Mouse (Mus musculus) MEL (cell line): ENCODE measurements at regions not wholly inside any gene's neighbourhood (a gene's known extent, or its start where the extent isn't known, plus 50 kb on each side); places are given as distances from the start of the nearest gene placed in this dataset.

Source experiments
- DNase-seq: peaks from one replicate; pipeline ENCODE4 v3.0.0; 2011; ENCODE audit warnings: low read depth, low spot score
- H3K27ac ChIP-seq: 2 replicates; pipeline ENCODE4 v1.5.1; 2012; ENCODE audit warnings: low read depth, mild to moderate bottlenecking, control low read depth, low read length, moderate library complexity; ENCODE audit not compliant: control insufficient read depth
- H3K27me3 ChIP-seq, 2 experiments: fragments of 150-350 bp in 1 of 2; sonication (generic) in 1 of 2; 2 replicates each; pipeline ENCODE4 v1.6.1; 2012; ENCODE audit warnings: low read length in 2 of 2, mild to moderate bottlenecking in 2 of 2, improper control_type of control experiment in 1 of 2, moderate library complexity in 1 of 2; ENCODE audit not compliant: insufficient read depth in 2 of 2, control insufficient read depth in 1 of 2
- H3K36me3 ChIP-seq, 2 experiments: 2 replicates each; pipeline ENCODE4 v1.6.1; 2012 to 2014; ENCODE audit warnings: low read length in 2 of 2, improper control_type of control experiment in 1 of 2, inconsistent platforms in 1 of 2, mild to moderate bottlenecking in 1 of 2; ENCODE audit not compliant: insufficient read depth in 2 of 2, control insufficient read depth in 1 of 2
- H3K4me1 ChIP-seq, 2 experiments: fragments of 150-350 bp in 1 of 2; sonication (generic) in 1 of 2; 2 replicates each; pipeline ENCODE4 v1.6.1; 2012; ENCODE audit warnings: low read length in 2 of 2, improper control_type of control experiment in 1 of 2, mild to moderate bottlenecking in 1 of 2; ENCODE audit not compliant: insufficient read depth in 2 of 2, control insufficient read depth in 1 of 2
- H3K4me3 ChIP-seq, 2 experiments: fragments of 150-350 bp in 1 of 2; sonication (generic) in 1 of 2; 2 replicates each; pipeline ENCODE4 v1.5.1; 2012; ENCODE audit warnings: low read depth in 2 of 2, low read length in 2 of 2, mild to moderate bottlenecking in 2 of 2, moderate library complexity in 2 of 2, control low read depth in 1 of 2, improper control_type of control experiment in 1 of 2; ENCODE audit not compliant: control insufficient read depth in 1 of 2, insufficient read depth in 1 of 2
- H3K79me2 ChIP-seq: 2 replicates; pipeline ENCODE4 v1.6.1; 2012; ENCODE audit warnings: mild to moderate bottlenecking, low read length, moderate library complexity; ENCODE audit not compliant: control insufficient read depth, poor library complexity, insufficient read depth
- H3K9ac ChIP-seq: 2 replicates; pipeline ENCODE4 v1.6.1; 2012; ENCODE audit warnings: low read depth, mild to moderate bottlenecking, control low read depth, low read length, moderate library complexity; ENCODE audit not compliant: control insufficient read depth, poor library complexity, severe bottlenecking
- H3K9me3 ChIP-seq: fragments of 150-350 bp; sonication (generic); replicated peaks from 2 replicates; pipeline ENCODE4 v1.6.1; 2012; ENCODE audit warnings: mild to moderate bottlenecking, low read length, improper control_type of control experiment, moderate library complexity; ENCODE audit not compliant: insufficient read depth
- CHD2 ChIP-seq: IDR thresholded peaks from 2 replicates; pipeline ENCODE4 v1.6.1; 2011; ENCODE audit warnings: low read length, improper control_type of control experiment
- CTCF ChIP-seq, 3 experiments: IDR thresholded peaks in 2 of 3; conservative IDR thresholded peaks in 1 of 3; 2 replicates each; pipeline ENCODE4 v1.5.1; 2011 to 2012; ENCODE audit warnings: low read length in 3 of 3, low read depth in 2 of 3, mild to moderate bottlenecking in 2 of 3, improper control_type of control experiment in 1 of 3, inconsistent platforms in 1 of 3, mixed read lengths in 1 of 3, moderate library complexity in 1 of 3; ENCODE audit not compliant: control insufficient read depth in 1 of 3, insufficient read depth in 1 of 3, poor library complexity in 1 of 3, severe bottlenecking in 1 of 3
- E2F4 ChIP-seq: IDR thresholded peaks from 2 replicates; pipeline ENCODE4 v1.6.1; 2011; ENCODE audit warnings: low read depth, low read length, improper control_type of control experiment, borderline replicate concordance
- GABPA ChIP-seq: IDR thresholded peaks from 2 replicates; pipeline ENCODE4 v1.6.1; 2012; ENCODE audit warnings: low read depth, mild to moderate bottlenecking, inconsistent platforms, low read length, improper control_type of control experiment, moderate library complexity
- GATA1 ChIP-seq: IDR thresholded peaks from 2 replicates; pipeline ENCODE4 v1.6.1; 2011; ENCODE audit warnings: low read depth, low read length, improper control_type of control experiment
- MYB ChIP-seq: IDR thresholded peaks from 2 replicates; pipeline ENCODE4 v1.6.1; 2011; ENCODE audit warnings: mild to moderate bottlenecking, low read depth, low read length, improper control_type of control experiment
- MYC ChIP-seq: IDR thresholded peaks from 2 replicates; pipeline ENCODE4 v1.6.1; 2011; ENCODE audit warnings: low read depth, mild to moderate bottlenecking, low read length, improper control_type of control experiment, moderate library complexity
- NRF1 ChIP-seq: IDR thresholded peaks from 2 replicates; pipeline ENCODE4 v1.6.1; 2014; ENCODE audit warnings: low read depth, mild to moderate bottlenecking, inconsistent platforms, low read length, improper control_type of control experiment, moderate library complexity; ENCODE audit not compliant: poor library complexity, insufficient read depth, severe bottlenecking
- TAL1 ChIP-seq: IDR thresholded peaks from 2 replicates; pipeline ENCODE4 v1.6.1; 2012; ENCODE audit warnings: mild to moderate bottlenecking, inconsistent platforms, low read length, moderate library complexity, mixed read lengths
- TBP ChIP-seq: IDR thresholded peaks from 2 replicates; pipeline ENCODE4 v1.8.0; 2011; ENCODE audit warnings: low read depth, low read length, improper control_type of control experiment
- USF2 ChIP-seq, 2 experiments: IDR thresholded peaks; 2 replicates each; pipeline ENCODE4 v1.6.1; 2011 to 2012; ENCODE audit warnings: improper control_type of control experiment in 2 of 2, low read length in 2 of 2, borderline replicate concordance in 1 of 2, inconsistent platforms in 1 of 2, low read depth in 1 of 2, mild to moderate bottlenecking in 1 of 2; ENCODE audit not compliant: insufficient read depth in 1 of 2
- ZKSCAN1 ChIP-seq: IDR thresholded peaks from 2 replicates; pipeline ENCODE4 v1.6.1; 2012; ENCODE audit warnings: low read depth, mild to moderate bottlenecking, inconsistent platforms, low read length, improper control_type of control experiment, moderate library complexity
- ZMIZ1 ChIP-seq: IDR thresholded peaks from 2 replicates; pipeline ENCODE4 v1.6.1; 2012; ENCODE audit warnings: low read depth, mild to moderate bottlenecking, inconsistent platforms, low read length, improper control_type of control experiment, moderate library complexity

DNA sequence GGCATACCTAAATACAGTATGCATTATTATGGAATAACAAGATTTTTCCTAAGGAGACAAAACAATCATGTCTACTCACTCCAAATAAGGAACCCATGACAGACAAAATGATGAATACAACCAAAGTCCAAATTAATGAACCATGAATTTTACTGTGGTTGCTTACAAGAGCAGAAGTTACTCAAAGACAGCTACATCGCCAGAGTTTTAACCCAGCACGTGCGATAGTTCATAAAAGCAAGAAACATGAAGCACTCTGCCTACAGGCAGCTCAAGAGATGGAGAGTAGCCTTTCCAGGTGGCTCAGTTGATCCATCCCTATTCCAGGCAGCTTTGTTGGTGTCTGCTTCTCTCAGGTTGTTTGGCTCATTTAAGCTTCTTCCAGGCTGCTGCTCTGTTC lies 176.8 kb downstream of the Olfr1505 start:
- H3K27me3 ChIP-seq, result no peaks in the 10 kb centered on the region; a peak in 1 of 4 replicates

DNA sequence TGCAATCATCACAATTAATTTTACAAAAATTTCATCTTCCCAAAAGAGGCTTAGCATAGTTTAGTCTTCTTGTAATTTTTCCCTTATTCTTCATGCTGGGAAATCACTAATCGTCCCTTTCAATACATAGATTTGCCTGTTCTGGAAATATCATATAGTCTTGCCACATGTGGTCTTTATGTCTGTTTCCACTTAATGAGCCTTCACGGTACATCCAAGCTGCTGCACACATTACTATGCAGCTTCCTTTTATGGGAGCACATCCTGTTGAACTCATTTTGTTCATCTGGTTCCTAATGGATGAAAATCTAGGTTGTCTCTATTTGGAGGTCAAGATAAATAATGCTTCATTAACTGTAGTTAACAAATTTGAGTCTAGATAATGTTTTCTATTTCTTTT lies 180.9 kb downstream of the Olfr1505 start:
- no peaks in the 10 kb centered on the region for H3K79me2 ChIP-seq
- no peak overlapping the region for H3K27ac ChIP-seq
- no peak overlapping the region for H3K4me3 ChIP-seq
- H3K27me3 ChIP-seq, result no peaks in the 10 kb centered on the region; a peak in 1 of 4 replicates
- H3K9ac ChIP-seq, result no peak overlapping the region
- no peak for DNase-seq
- no peaks in the 10 kb centered on the region for H3K36me3 ChIP-seq
- no peaks in the 10 kb centered on the region for H3K9me3 ChIP-seq
- H3K4me1 ChIP-seq, result no peaks in the 10 kb centered on the region
- no peak for TF ChIP-seq USF2 (IDR thresholded peaks at IDR 0.05; ENCODE audit: borderline replicate concordance in 1 of 2, insufficient read depth in 1 of 2, low read depth in 1 of 2, low read length in 2 of 2)
- TF ChIP-seq ZMIZ1, result no peak

More for the DNA sequence above, 176.8 kb downstream of the Olfr1505 start:
- no peak for DNase-seq
- no peak overlapping the region for H3K9ac ChIP-seq
- H3K4me3 ChIP-seq, result no peak overlapping the region
- no peaks in the 10 kb centered on the region for H3K36me3 ChIP-seq
- TF ChIP-seq E2F4, result no peak
- TF ChIP-seq, all 39 proteins: peak for 0
- H3K9me3 ChIP-seq, result no peaks in the 10 kb centered on the region
- H3K4me1 ChIP-seq, result no peaks in the 10 kb centered on the region
- no peaks in the 10 kb centered on the region for H3K79me2 ChIP-seq
- no peak overlapping the region for H3K27ac ChIP-seq

DNA sequence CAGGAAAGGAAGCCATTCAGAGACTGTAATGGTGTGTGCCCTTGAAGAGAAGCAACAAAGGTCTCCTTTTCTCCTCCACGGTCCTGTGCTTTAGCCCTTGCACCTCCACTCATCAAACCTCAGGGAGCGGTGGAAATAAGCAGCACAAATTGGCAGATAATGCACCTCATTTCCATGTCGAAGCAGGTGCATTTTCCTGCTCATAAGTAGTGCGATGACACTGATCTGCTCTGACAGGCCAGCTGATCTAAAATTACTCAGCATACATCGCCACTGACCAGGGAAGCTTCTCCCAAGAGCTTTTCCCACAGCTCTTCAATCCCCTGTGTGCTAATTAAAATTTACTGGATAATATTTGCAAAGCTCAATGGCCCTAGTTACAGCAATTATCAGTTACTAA lies 182.9 kb downstream of the Olfr1505 start:
- H3K36me3 ChIP-seq, result no peaks in the 10 kb centered on the region
- no peak for TF ChIP-seq CHD2
- TF ChIP-seq MYC, result no peak
- TF ChIP-seq USF2 (IDR thresholded peaks at IDR 0.05; ENCODE audit: borderline replicate concordance in 1 of 2, insufficient read depth in 1 of 2, low read depth in 1 of 2, low read length in 2 of 2), result no peak
- TF ChIP-seq TBP, result no peak
- TF ChIP-seq GATA1, result no peak
- no peak for TF ChIP-seq ZKSCAN1
- TF ChIP-seq TAL1, result no peak
- TF ChIP-seq GABPA, result no peak
- TF ChIP-seq CTCF (IDR thresholded peaks at IDR 0.05 in 2 of 3, conservative IDR thresholded peaks at IDR 0.05 in 1 of 3; ENCODE audit: control insufficient read depth in 1 of 3, insufficient read depth in 1 of 3, low read depth in 2 of 3, low read length in 3 of 3, poor library complexity in 1 of 3, severe bottlenecking in 1 of 3), result no peak
- TF ChIP-seq NRF1, result no peak
- no peak for TF ChIP-seq MYB
- no peak overlapping the region for H3K4me3 ChIP-seq
- no peaks in the 10 kb centered on the region; a peak in 1 of 4 replicates for H3K27me3 ChIP-seq
- H3K27ac ChIP-seq, result no peak overlapping the region
- H3K9me3 ChIP-seq, result no peaks in the 10 kb centered on the region
- H3K4me1 ChIP-seq, result no peaks in the 10 kb centered on the region
- no peaks in the 10 kb centered on the region for H3K79me2 ChIP-seq
- H3K9ac ChIP-seq, result no peak overlapping the region
- no peak for DNase-seq
